Mouse (Mus musculus) olfactory bulb, adult 2 months (tissue): Measurements from ENCODE around the gene Fkbp2.

Experiments
- CTCF ChIP-seq: fragments of 200-500 bp; IDR thresholded peaks from 2 replicates; pipeline ENCODE4 v1.5.1; 2012; ENCODE audit warnings: low read depth, mild to moderate bottlenecking, low read length, moderate library complexity; ENCODE audit not compliant: insufficient read depth
- POLR2A ChIP-seq: fragments of 200-500 bp; IDR thresholded peaks from 2 replicates; pipeline ENCODE4 v1.6.1; 2012; ENCODE audit warnings: mild to moderate bottlenecking, low read depth, low read length, moderate library complexity; ENCODE audit not compliant: insufficient read depth

- no peak for TF ChIP-seq CTCF
- no peak for TF ChIP-seq POLR2A
These were observed 7.0 kb upstream of the Fkbp2 start, which contains the start of gene Vegfb for GRCm38 (mm10) chr19:6987061-6987903.
